Mouse (Mus musculus) G1E-ER4 (cell line): ENCODE results near the gene Mycbpap. TPM values are rescaled to one million over a fixed set of nuclear protein-coding genes. Genes with fewer than 3 reads are reported as not detected.

Source experiments
- GATA1 ChIP-seq: IDR thresholded peaks from one replicate; pipeline ENCODE4 v1.8.0; 2012; ENCODE audit warnings: low read length, inconsistent platforms
- polyA plus RNA-seq: library from polyadenylated mRNA; stranded (reverse); fragments of >175 nt; gene quantifications from 2 replicates; pipeline ENCODE4 v1.2.3, GENCODE M21; 2012

The Mycbpap gene
- polyA plus RNA-seq, 1 experiment, result not detected

- no peak for TF ChIP-seq GATA1
Observed at GRCm38 (mm10) chr11:94543932-94544331, 22.4 kb upstream of the Mycbpap start.

GRCm38 (mm10) chr11:94543344-94543743 lies 21.8 kb upstream of the Mycbpap start:
- no peak for TF ChIP-seq GATA1

GRCm38 (mm10) chr11:94542400-94542799 lies 20.9 kb upstream of the Mycbpap start:
- no peak for TF ChIP-seq GATA1

GRCm38 (mm10) chr11:94539761-94540160 lies 18.2 kb upstream of the Mycbpap start:
- TF ChIP-seq GATA1, result no peak

- no peak for TF ChIP-seq GATA1
Observed at GRCm38 (mm10) chr11:94538733-94539292, 17.3 kb upstream of the Mycbpap start.

- no peak for TF ChIP-seq GATA1
Observed at GRCm38 (mm10) chr11:94533171-94533570, 11.6 kb upstream of the Mycbpap start.

- TF ChIP-seq GATA1, result no peak
Observed at GRCm38 (mm10) chr11:94528879-94529278, 7.3 kb upstream of the Mycbpap start.

GRCm38 (mm10) chr11:94526171-94526879 lies 4.8 kb upstream of the Mycbpap start:
- no peak for TF ChIP-seq GATA1

GRCm38 (mm10) chr11:94513452-94513851 lies 8.1 kb downstream of the Mycbpap start:
- TF ChIP-seq GATA1, result no peak

- TF ChIP-seq GATA1, result no peak
Observed at GRCm38 (mm10) chr11:94508976-94509375, 12.6 kb downstream of the Mycbpap start.

- no peak for TF ChIP-seq GATA1
Observed at GRCm38 (mm10) chr11:94501482-94501881, 20.1 kb downstream of the Mycbpap start.

- no peak for TF ChIP-seq GATA1
Observed at GRCm38 (mm10) chr11:94500362-94500761, 21.2 kb downstream of the Mycbpap start.

- no peak for TF ChIP-seq GATA1
Observed at GRCm38 (mm10) chr11:94499661-94500152, 21.8 kb downstream of the Mycbpap start, which contains the start of gene Epn3. Epn3 (minus strand) TSS chr11:94499974.

- TF ChIP-seq GATA1, result no peak
Observed at GRCm38 (mm10) chr11:94499035-94499434, 22.5 kb downstream of the Mycbpap start.

GRCm38 (mm10) chr11:94498093-94498996 lies 23.2 kb downstream of the Mycbpap start:
- no peak for TF ChIP-seq GATA1

GRCm38 (mm10) chr11:94495415-94495814 lies 26.1 kb downstream of the Mycbpap start:
- no peak for TF ChIP-seq GATA1
